Mouse (Mus musculus): Measurements from ENCODE around the gene Ppef1. TPM values are rescaled to one million over a fixed set of nuclear protein-coding genes. Genes with fewer than 3 reads are reported as not detected.

The Ppef1 gene
- total and polyA plus RNA-seq, 3 experiments, result 0.15 TPM; not detected in 2

GRCm38 (mm10) chrX:160603316-160603715 lies 132.2 kb downstream of the Ppef1 start:
- no peaks in the 10 kb centered on the region for H3K36me3 ChIP-seq (ENCODE audit: control insufficient read depth in 1 of 2, insufficient read depth in 2 of 2, low read length in 2 of 2)
- no peaks in the 10 kb centered on the region for H3K4me1 ChIP-seq (ENCODE audit: control insufficient read depth in 1 of 2, insufficient read depth in 2 of 2, low read length in 2 of 2)
- no peaks in the 10 kb centered on the region for H3K79me2 ChIP-seq (ENCODE audit: control insufficient read depth, insufficient read depth, low read length, poor library complexity)
- no peak for DNase-seq (ENCODE audit: low read depth, low spot score)
- H3K9me3 ChIP-seq (replicated peaks; ENCODE audit: insufficient read depth, low read length), result no peaks in the 10 kb centered on the region
- H3K27me3 ChIP-seq (ENCODE audit: control insufficient read depth in 1 of 2, insufficient read depth in 2 of 2, low read length in 2 of 2), result no peaks in the 10 kb centered on the region
- no peak overlapping the region for H3K9ac ChIP-seq (ENCODE audit: control insufficient read depth, low read depth, low read length, poor library complexity, severe bottlenecking)
- H3K27ac ChIP-seq (ENCODE audit: control insufficient read depth, low read depth, low read length), result no peak overlapping the region
- no peak overlapping the region for H3K4me3 ChIP-seq (ENCODE audit: control insufficient read depth in 1 of 2, insufficient read depth in 1 of 2, low read depth in 2 of 2, low read length in 2 of 2)
- TF ChIP-seq RCOR1 (IDR thresholded peaks at IDR 0.05; ENCODE audit: low read depth, low read length) (no peak), MYB (IDR thresholded peaks at IDR 0.05; ENCODE audit: low read depth, low read length) (no peak), GATA1 (IDR thresholded peaks at IDR 0.05; ENCODE audit: low read depth, low read length) (no peak), RAD21 (IDR thresholded peaks at IDR 0.05; ENCODE audit: low read depth, low read length) (no peak), E2F4 (IDR thresholded peaks at IDR 0.05; ENCODE audit: borderline replicate concordance, low read depth, low read length) (no peak), MAFK (IDR thresholded peaks at IDR 0.05; ENCODE audit: borderline replicate concordance, low read depth, low read length) (no peak), POLR2AphosphoS2 (IDR thresholded peaks at IDR 0.05; ENCODE audit: low read length) (no peak), SMC3 (IDR thresholded peaks at IDR 0.05; ENCODE audit: low read depth, low read length) (no peak), EP300 (IDR thresholded peaks at IDR 0.05; ENCODE audit: low read depth in 1 of 2, low read length in 2 of 2) (no peak), HCFC1 (IDR thresholded peaks at IDR 0.05; ENCODE audit: low read depth, low read length) (no peak), ZC3H11A (IDR thresholded peaks at IDR 0.05; ENCODE audit: low read depth, low read length) (no peak), MEF2A (IDR thresholded peaks at IDR 0.05; ENCODE audit: extremely low read depth, insufficient replicate concordance, low read depth, low read length, poor library complexity, severe bottlenecking) (no peak), ZNF384 (IDR thresholded peaks at IDR 0.05; ENCODE audit: low read depth, low read length) (no peak), ETS1 (IDR thresholded peaks at IDR 0.05; ENCODE audit: low read depth, low read length) (no peak), GABPA (IDR thresholded peaks at IDR 0.05; ENCODE audit: low read depth, low read length) (no peak), NELFE (IDR thresholded peaks at IDR 0.05; ENCODE audit: low read depth, low read length) (no peak), USF2 (IDR thresholded peaks at IDR 0.05; ENCODE audit: borderline replicate concordance in 1 of 2, insufficient read depth in 1 of 2, low read depth in 1 of 2, low read length in 2 of 2) (no peak), JUND (IDR thresholded peaks at IDR 0.05; ENCODE audit: low read depth, low read length) (no peak), MAZ (IDR thresholded peaks at IDR 0.05; ENCODE audit: low read depth, low read length) (no peak)

- Histone ChIP-seq H3K27ac (ENCODE audit: control insufficient read depth, low read depth, low read length) (no peak overlapping the region), H3K36me3 (ENCODE audit: control insufficient read depth in 1 of 2, insufficient read depth in 2 of 2, low read length in 2 of 2) (no peaks in the 10 kb centered on the region), H3K9ac (ENCODE audit: control insufficient read depth, low read depth, low read length, poor library complexity, severe bottlenecking) (no peak overlapping the region), H3K4me3 (ENCODE audit: control insufficient read depth in 1 of 2, insufficient read depth in 1 of 2, low read depth in 2 of 2, low read length in 2 of 2) (no peak overlapping the region), H3K27me3 (ENCODE audit: control insufficient read depth in 1 of 2, insufficient read depth in 2 of 2, low read length in 2 of 2) (no peaks in the 10 kb centered on the region), H3K79me2 (ENCODE audit: control insufficient read depth, insufficient read depth, low read length, poor library complexity) (no peaks in the 10 kb centered on the region), H3K9me3 (replicated peaks; ENCODE audit: insufficient read depth, low read length) (no peaks in the 10 kb centered on the region), H3K4me1 (ENCODE audit: control insufficient read depth in 1 of 2, insufficient read depth in 2 of 2, low read length in 2 of 2) (no peaks in the 10 kb centered on the region)
- no peak for DNase-seq (ENCODE audit: low read depth, low spot score)
- TF ChIP-seq TCF12 (IDR thresholded peaks at IDR 0.05; ENCODE audit: low read depth, low read length) (no peak), MAZ (IDR thresholded peaks at IDR 0.05; ENCODE audit: low read depth, low read length) (no peak)
Observed at GRCm38 (mm10) chrX:160602770-160603169, 132.8 kb downstream of the Ppef1 start.

Data from MEL (cell line).